Mouse (Mus musculus): ENCODE data around the gene Dzank1. TPM values are rescaled to one million over a fixed set of nuclear protein-coding genes. Genes with fewer than 3 reads are reported as not detected.

Gene Dzank1
- polyA plus RNA-seq (2021): 3.6 TPM

DNA sequence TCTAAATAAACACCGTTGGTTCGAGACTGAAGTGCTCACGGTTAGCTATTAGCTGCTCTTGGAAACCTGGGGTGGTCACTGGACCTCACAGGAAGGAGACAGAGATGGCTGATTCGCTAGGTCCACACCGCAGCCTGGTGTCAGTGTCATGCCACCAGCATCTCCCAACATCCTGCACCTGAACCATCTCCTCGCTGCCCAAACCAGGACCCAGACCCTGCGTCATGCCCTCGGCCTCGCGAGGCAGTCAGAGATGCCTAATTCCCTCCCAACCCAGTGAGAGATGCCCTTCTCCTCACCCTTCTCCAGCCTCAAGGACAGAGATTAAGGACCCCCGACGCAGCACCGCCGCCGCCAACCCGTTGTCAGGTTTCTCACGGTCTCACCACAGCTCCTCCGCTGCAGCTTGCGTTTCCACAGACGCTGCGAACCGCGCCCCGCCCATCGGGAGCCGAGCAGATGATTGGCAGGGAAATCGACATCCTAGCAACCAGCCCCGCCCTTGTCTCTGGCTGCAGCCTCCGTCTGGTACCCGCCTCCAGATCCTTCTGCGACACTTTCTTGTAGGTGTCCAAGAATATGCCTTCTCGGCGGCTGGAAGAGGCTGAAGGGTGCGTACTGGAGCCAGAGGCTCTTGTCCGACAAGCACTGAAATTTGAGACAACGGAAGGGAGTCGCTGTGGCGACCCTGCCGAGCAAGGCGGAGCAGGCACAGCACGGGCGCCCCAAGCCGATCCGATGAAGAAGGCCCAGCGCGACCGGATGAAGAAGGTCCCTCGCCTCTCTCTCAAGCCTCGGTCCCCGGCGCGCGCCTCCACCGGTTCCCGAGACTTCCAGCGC is at the start of gene Dzank1, which contains the start of gene Polr3f:
Gene Dzank1, minus strand, starts transcription at position 434 of the 840 bp plus-strand sequence.
Gene Polr3f, plus strand, starts transcription at position 738 of the 840 bp plus-strand sequence.
- no peak for TF ChIP-seq CTCF (IDR thresholded peaks at IDR 0.05)
- peak; percentile 98 for ATAC-seq
- in situ Hi-C loops (cut with MboI; ENCODE audit: low pct_unique_long_range_greater_than_20kb): no loop called here
- peak; percentile 91 for DNase-seq (ENCODE audit: low read depth, low spot score)
- no peaks in the 10 kb centered on the region for H3K27me3 ChIP-seq
- ChIA-PET CTCF (interaction anchor here (1.3 to 1.6 kb wide), 2 partner anchors 9 to 12 kb away, joined by 4 read pairs; no protein-coding TSS in a partner anchor), POLR2A (interaction anchor here (1.0 kb wide), 1 partner anchor 13 kb away, joined by 3 read pairs; no protein-coding TSS in a partner anchor)

DNA sequence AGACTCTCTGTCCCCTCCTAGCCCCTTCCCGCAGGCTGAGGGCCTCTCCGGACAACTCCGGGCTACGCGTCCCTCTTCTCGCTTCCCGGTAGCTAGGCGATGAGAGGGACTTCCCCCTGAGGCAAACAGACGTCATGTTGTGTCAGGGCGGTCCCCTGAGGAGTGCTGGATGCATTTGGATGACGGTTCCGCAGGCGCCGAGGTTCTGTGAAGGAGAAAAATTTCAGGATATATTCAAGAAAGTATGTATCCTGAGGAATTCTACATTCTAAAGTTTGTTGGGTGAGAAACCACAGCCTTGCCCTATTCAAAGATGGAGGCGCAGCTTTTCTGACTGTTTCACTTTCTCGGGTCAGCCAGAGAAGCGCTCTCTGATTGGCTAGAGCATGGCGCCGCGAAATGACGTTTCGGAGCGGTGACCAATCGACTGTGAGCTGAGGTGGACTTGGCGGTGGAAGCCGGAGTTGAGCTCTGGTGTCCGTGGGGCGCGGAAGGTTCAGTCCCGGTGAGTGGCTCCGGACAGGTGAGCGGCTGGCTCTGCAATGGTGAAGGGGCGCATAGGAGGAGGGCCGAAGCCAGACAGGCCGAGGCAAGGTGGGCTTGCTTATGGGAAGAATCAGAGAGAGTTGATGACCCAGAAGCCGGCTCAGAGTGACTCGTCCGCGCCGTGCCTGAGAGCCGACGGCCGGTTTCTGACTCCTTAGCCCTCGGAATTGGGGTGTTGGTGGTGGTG is 28.8 kb upstream of the Dzank1 start, which contains the start of gene Sec23b:
Gene Sec23b, plus strand, starts transcription at position 410 of the 733 bp plus-strand sequence.
- TF ChIP-seq CTCF (IDR thresholded peaks at IDR 0.05): no peak
- H3K27me3 ChIP-seq: no peaks in the 10 kb centered on the region
- ChIA-PET POLR2A (interaction anchor here (0.5 to 1.4 kb wide), 2 partner anchors 9 to 18 kb away, joined by 3 to 6 read pairs; no protein-coding TSS in a partner anchor), CTCF (no interaction called here)
- peak; percentile 97 for ATAC-seq
- DNase-seq (ENCODE audit: low read depth, low spot score): peak; percentile 86
- in situ Hi-C loops (cut with MboI; ENCODE audit: low pct_unique_long_range_greater_than_20kb): no loop called here

DNA sequence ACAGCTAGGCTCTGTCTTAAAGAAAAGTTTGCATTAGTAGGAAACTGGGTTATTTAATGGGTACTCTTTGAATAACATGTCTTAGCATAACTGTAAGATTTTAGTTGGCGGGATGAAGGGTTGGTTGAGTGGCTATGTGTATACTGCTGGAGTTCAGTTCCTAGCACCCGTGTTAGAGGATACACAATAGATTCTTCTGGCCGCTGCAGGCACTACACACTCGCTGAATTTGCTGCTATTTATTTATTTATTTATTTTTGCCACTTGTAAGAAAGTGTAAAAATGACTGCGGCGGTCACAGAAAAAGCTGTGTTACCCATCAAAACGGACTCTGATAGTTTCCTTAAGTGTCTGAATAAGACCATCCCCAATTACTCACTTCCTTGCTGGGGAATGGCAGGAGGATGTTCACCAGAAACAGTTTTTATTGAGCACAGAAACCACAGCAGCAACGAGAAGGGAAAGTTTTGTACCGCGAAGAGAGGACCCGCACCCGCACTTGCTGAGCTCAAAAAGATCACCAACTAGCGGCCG is 28.1 kb upstream of the Dzank1 start:
- ATAC-seq (peak; percentile 18), DNase-seq (ENCODE audit: low read depth, low spot score) (no peak)
- ChIA-PET POLR2A (interaction anchor here (0.5 kb wide), 1 partner anchor 19 kb away, joined by 6 read pairs; no protein-coding TSS in a partner anchor), CTCF (no interaction called here)
- H3K27me3 ChIP-seq: no peaks in the 10 kb centered on the region
- no peak for TF ChIP-seq CTCF (IDR thresholded peaks at IDR 0.05)
- in situ Hi-C loops (cut with MboI; ENCODE audit: low pct_unique_long_range_greater_than_20kb): no loop called here

DNA sequence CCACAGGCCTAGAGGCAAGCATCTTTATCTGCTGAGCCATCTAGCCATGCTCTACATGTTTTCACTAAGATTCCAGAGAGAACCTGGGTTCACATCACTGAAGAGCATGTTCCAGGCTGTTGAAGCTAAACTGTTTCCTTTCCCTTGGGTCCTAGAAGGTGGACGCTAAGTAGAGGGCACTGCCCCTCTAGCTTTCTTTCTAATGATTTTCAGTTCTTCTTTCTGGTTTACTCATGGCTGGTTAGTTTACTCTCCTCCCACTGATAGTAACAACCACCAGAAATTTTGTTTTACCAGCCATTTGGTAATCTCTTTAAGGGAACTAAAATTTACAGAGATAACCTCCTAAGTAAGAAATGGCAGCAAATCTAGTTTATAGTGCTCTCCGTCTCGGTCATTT is 26.7 kb upstream of the Dzank1 start:
- CTCF ChIA-PET: no interaction called here
- no peak for ATAC-seq
- no peaks in the 10 kb centered on the region for H3K27me3 ChIP-seq
- POLR2A ChIA-PET: interaction anchor here (0.6 kb wide), 1 partner anchor 394 kb away, joined by 4 read pairs; no protein-coding TSS in a partner anchor
- in situ Hi-C loops (cut with MboI; ENCODE audit: low pct_unique_long_range_greater_than_20kb): no loop called here
- DNase-seq (ENCODE audit: low read depth, low spot score): no peak
- TF ChIP-seq CTCF (IDR thresholded peaks at IDR 0.05): no peak

DNA sequence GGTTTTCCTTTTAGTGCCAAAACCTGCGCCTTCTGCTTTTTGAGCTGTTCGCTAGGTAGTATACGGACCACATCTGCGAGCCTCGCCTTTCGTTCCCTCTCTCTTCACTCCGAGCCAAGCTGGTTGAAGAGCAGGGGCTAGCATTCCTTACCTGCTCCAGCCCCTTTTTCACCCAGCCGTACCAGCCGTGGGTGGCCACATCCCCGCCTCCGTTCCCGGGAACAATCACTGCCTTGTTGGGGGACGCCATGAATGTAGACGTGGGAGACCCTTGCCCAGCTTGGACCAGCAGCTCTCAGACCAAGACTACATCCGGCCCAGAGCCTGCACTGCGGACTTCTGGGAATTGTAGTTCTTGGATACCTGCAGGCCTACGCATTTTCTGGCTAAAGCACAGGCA is 23.3 kb upstream of the Dzank1 start, which contains the start of gene Rbbp9:
Gene Rbbp9, minus strand, starts transcription at position 341 of the 400 bp plus-strand sequence.
- POLR2A ChIA-PET: interaction anchor here (0.8 to 1.9 kb wide), 2 partner anchors 11 to 92 kb away, joined by 3 to 4 read pairs; no protein-coding TSS in a partner anchor
- CTCF ChIA-PET: no interaction called here

DNA sequence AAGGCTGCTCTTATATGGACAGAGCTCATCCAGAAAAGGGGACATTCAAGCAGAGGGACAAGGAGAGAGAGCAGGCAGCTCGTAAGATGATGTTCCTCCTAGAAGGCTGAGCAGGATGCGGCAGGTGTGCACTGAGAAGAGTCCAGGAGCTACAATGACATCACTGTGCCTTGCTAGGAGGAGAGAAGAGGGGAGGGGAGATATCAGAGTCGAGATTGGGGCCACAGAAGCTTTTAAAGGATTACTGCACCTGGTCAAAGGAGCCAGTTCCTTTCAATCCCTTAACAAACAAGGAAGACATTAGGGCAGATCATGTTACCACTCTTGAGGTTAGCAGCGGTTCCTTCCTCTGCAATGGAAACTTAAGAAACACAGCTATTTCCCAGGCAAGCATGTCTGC is 20.3 kb upstream of the Dzank1 start:
- DNase-seq (ENCODE audit: low read depth, low spot score): no peak
- in situ Hi-C loops (cut with MboI; ENCODE audit: low pct_unique_long_range_greater_than_20kb): no loop called here
- POLR2A ChIA-PET: interaction anchor here (0.8 kb wide), 1 partner anchor 9 kb away, joined by 3 read pairs; the partner anchor contains the start of gene Sec23b
- H3K27me3 ChIP-seq: no peaks in the 10 kb centered on the region
- TF ChIP-seq CTCF (IDR thresholded peaks at IDR 0.05): no peak
- CTCF ChIA-PET: interaction anchor here (0.8 to 1.1 kb wide), 2 partner anchors 14 to 26 kb away, joined by 3 read pairs; no protein-coding TSS in a partner anchor
- ATAC-seq: no peak

More for the DNA sequence above, 23.3 kb upstream of the Dzank1 start, which contains the start of gene Rbbp9:
- in situ Hi-C loops (cut with MboI; ENCODE audit: low pct_unique_long_range_greater_than_20kb): no loop called here
- DNase-seq (ENCODE audit: low read depth, low spot score): no peak
- TF ChIP-seq CTCF (IDR thresholded peaks at IDR 0.05): no peak
- no peaks in the 10 kb centered on the region for H3K27me3 ChIP-seq
- ATAC-seq: peak; percentile 79

DNA sequence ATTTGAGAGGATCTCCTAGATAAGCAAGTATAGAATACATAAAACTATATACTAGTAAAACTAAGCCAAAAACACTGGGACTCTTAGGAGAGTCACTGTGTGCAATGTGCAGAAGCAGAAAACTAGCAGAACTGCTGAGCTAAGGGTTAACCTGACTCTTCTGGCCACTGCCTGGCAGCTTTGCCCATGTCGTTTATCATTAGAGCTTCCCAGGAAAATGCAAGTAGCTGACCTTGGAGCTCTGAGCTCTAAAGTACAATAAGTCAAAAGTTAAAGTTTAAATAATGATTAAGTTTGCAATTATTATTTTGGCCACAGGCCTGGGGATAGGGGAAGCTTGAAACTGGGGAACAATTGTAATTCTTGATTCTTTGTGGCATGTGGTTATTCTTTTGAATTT is 18.3 kb upstream of the Dzank1 start:
- no peak for TF ChIP-seq CTCF (IDR thresholded peaks at IDR 0.05)
- ATAC-seq (no peak), DNase-seq (ENCODE audit: low read depth, low spot score) (peak; percentile 47)
- POLR2A ChIA-PET: no interaction called here
- in situ Hi-C loops (cut with MboI; ENCODE audit: low pct_unique_long_range_greater_than_20kb): no loop called here
- CTCF ChIA-PET: no interaction called here
- no peaks in the 10 kb centered on the region for H3K27me3 ChIP-seq

DNA sequence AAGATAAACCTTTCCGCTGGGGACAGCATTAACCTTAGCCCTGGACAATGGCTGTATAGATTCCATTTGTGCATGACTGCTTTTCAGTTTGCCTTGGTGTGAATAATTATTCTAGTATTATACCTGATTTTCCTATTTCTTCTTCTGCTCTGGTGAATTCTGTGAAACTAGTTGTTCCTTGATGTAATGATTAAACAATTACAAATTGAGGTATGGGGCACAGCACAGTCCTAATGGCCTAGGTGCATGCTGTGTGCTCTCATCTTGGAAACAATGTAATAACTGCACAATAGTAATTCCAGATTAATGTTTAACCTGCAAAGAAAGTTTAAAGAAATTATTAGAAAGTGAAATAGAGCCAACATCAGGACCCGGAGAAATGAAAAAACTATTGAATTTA is 17.8 kb upstream of the Dzank1 start:
- ChIA-PET CTCF (no interaction called here), POLR2A (no interaction called here)
- no peak for DNase-seq (ENCODE audit: low read depth, low spot score)
- in situ Hi-C loops (cut with MboI; ENCODE audit: low pct_unique_long_range_greater_than_20kb): no loop called here
- no peak for TF ChIP-seq CTCF (IDR thresholded peaks at IDR 0.05)
- no peaks in the 10 kb centered on the region for H3K27me3 ChIP-seq
- peak; percentile 41 for ATAC-seq

DNA sequence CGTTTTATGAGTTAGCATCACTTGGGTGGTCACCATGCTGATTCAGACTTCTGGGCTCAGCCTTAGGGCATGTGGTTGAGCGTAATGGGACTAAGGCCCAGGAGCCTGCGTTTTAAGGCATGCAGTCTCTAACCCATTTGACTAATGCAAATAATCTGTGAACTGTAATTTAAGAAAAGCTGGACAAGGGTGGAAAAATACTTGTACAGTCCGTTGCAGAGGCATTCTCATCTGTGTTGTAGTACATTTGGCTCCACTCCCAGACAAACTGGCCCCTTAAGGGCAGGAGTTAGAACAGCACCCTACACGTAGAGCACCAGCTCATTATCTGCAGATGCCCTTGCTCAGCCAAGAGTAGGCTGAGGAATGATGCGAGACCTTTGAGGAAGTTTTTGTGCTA is 17.4 kb upstream of the Dzank1 start:
- H3K27me3 ChIP-seq: no peaks in the 10 kb centered on the region
- TF ChIP-seq CTCF (IDR thresholded peaks at IDR 0.05): peak; percentile 25
- CTCF ChIA-PET: no interaction called here
- DNase-seq (ENCODE audit: low read depth, low spot score) (peak; percentile 75), ATAC-seq (peak; percentile 86)
- POLR2A ChIA-PET: no interaction called here
- in situ Hi-C loops (cut with MboI; ENCODE audit: low pct_unique_long_range_greater_than_20kb): no loop called here

DNA sequence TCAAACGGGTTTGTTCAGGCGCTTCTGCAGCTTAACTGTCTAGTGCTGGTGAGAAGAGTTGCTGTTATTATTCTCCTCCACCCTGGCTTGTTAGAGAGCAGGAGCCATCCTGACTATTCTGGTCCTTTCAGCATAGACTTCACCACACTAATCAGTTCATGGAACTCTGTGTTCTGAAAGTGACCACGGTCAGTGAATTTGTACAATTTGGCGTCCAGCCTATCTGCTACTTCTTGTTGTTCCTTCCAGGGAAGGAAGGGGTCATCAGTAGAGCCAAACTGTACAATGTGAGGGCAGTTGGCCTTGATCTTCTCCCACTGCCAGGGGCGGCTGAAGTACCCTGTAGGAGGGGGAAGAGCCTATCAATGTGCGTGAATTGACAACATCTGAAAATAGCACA is 16.5 kb upstream of the Dzank1 start:
- no peaks in the 10 kb centered on the region for H3K27me3 ChIP-seq
- no peak for ATAC-seq
- TF ChIP-seq CTCF (IDR thresholded peaks at IDR 0.05): no peak
- in situ Hi-C loops (cut with MboI; ENCODE audit: low pct_unique_long_range_greater_than_20kb): no loop called here
- no peak for DNase-seq (ENCODE audit: low read depth, low spot score)
- ChIA-PET CTCF (no interaction called here), POLR2A (no interaction called here)

Measured in Patski (cell line).